Mouse (Mus musculus) stomach, postnatal 0 days (tissue): ENCODE results near the gene Cxcl16.

Experiments
- CTCF ChIP-seq: IDR thresholded peaks from 2 replicates; pipeline ENCODE4 v1.5.1; 2016; ENCODE audit warnings: antibody characterized with exemption, low read depth, mild to moderate bottlenecking, moderate library complexity
- EP300 ChIP-seq: optimal IDR thresholded peaks from 2 replicates; pipeline ENCODE3; 2016; ENCODE audit warnings: antibody characterized with exemption

DNA sequence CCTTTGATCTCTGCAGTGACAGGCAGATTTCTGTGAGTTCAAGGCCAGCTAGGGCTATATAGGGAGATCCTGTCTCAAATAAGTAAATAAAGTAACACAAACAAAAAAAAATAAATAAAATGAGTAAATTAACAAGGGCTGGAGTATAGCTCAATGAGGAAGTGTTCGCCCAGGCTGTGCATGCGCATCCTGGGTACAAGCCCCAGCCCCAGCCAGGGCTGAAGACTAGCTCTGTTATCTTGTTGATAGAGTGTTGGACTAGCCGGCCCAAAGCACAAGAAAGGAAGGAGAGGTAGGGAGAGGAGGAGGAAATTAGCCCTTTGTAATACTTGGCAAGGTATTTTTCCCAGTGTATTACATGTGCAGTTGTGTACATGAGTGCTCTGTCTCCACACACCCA is 15.8 kb downstream of the Cxcl16 start:
- no peak for TF ChIP-seq CTCF
- TF ChIP-seq EP300 = no peak
